9 mouse cellular contexts compared by ENCODE assay signal in genomic region chr1:166153351-166154120, GRCm38 (mm10). TPM values are rescaled to one million over a fixed set of nuclear protein-coding genes. Genes with fewer than 3 reads are reported as not detected.
DNase-seq lines count a peak whose midpoint lies in the region; ATAC-seq and TF ChIP-seq lines count a peak whose summit lies in the region.
"Had no signal": no experiment of that assay in that cellular context is flagged by ENCODE, and none has a peak within 500 bp of the region (broad histone marks: within the 10 kb centered on the region; RNA-seq: fewer than 3 reads in every experiment).

No protein-coding gene starts in this region.

- no peak for ATAC-seq in embryonic facial prominence, embryonic 15.5 days (ENCODE audit: insufficient number of reproducible peaks, low FRiP score, low TSS enrichment, low read depth)
- no peak; the same call in 1 of the 2 replicates for ATAC-seq in heart, embryonic 11.5 days (replicated peaks; ENCODE audit: insufficient number of reproducible peaks, low FRiP score, low TSS enrichment)
- ATAC-seq in liver, embryonic 14.5 days (ENCODE audit: insufficient read depth): 0 out of 2 replicates have a peak, but pooled peaks have one; percentile 26
- ATAC-seq in neural tube, embryonic 12.5 days (ENCODE audit: low FRiP score, low read depth): peak; percentile 49; the same call in 1 of the 2 replicates
- peak; percentile 51 for ATAC-seq in stomach, postnatal 0 days (ENCODE audit: low FRiP score, low TSS enrichment)

- no peak overlapping the region for H3K9ac ChIP-seq in embryonic facial prominence, embryonic 15.5 days
- no peak overlapping the region for H3K9ac ChIP-seq in heart, embryonic 11.5 days (ENCODE audit: low read depth, low read length)
- H3K9ac ChIP-seq in liver, embryonic 14.5 days (replicated peaks): no peak overlapping the region
- no peak overlapping the region for H3K9ac ChIP-seq in neural tube, embryonic 12.5 days
- no peak overlapping the region for H3K9ac ChIP-seq in stomach, postnatal 0 days (ENCODE audit: low read length)
- H3K9ac ChIP-seq: embryonic facial prominence, embryonic 12.5 days had no signal

- H3K4me2 ChIP-seq in embryonic facial prominence, embryonic 15.5 days (replicated peaks): peak overlapping the region; percentile 39; the same call in 1 of the 2 replicates
- peak overlapping the region; percentile 47; the same call in 1 of the 2 replicates for H3K4me2 ChIP-seq in heart, embryonic 11.5 days
- H3K4me2 ChIP-seq in liver, embryonic 14.5 days (ENCODE audit: low read depth): no peak overlapping the region
- 0 out of 2 replicates have a peak overlapping the region, but pooled peaks have one; percentile 27 for H3K4me2 ChIP-seq in neural tube, embryonic 12.5 days (replicated peaks)
- H3K4me2 ChIP-seq in stomach, postnatal 0 days (replicated peaks; ENCODE audit: low read depth): peak overlapping the region; percentile 44; the same call in 1 of the 2 replicates

- no peaks in the 10 kb centered on the region for H3K9me3 ChIP-seq in embryonic facial prominence, embryonic 15.5 days (replicated peaks)
- no peaks in the 10 kb centered on the region for H3K9me3 ChIP-seq in heart, embryonic 11.5 days (replicated peaks; ENCODE audit: control insufficient read depth, low read length)
- no peaks in the 10 kb centered on the region for H3K9me3 ChIP-seq in liver, embryonic 14.5 days (ENCODE audit: control insufficient read depth, low read length)
- no peaks in the 10 kb centered on the region for H3K9me3 ChIP-seq in neural tube, embryonic 12.5 days
- no peaks in the 10 kb centered on the region for H3K9me3 ChIP-seq in stomach, postnatal 0 days (ENCODE audit: control insufficient read depth, low read length)
- H3K9me3 ChIP-seq: embryonic facial prominence, embryonic 12.5 days had no signal

- TF ChIP-seq CTCF in liver, embryonic 14.5 days (IDR thresholded peaks at IDR 0.05; ENCODE audit: low read depth): peak; percentile 96
- peak; percentile 98 for TF ChIP-seq CTCF in stomach, postnatal 0 days (IDR thresholded peaks at IDR 0.05; ENCODE audit: low read depth)

- no peak overlapping the region for H3K4me3 ChIP-seq in embryonic facial prominence, embryonic 15.5 days (replicated peaks)
- no peak overlapping the region for H3K4me3 ChIP-seq in heart, embryonic 11.5 days (ENCODE audit: low read depth, low read length)
- H3K4me3 ChIP-seq in liver, embryonic 14.5 days (ENCODE audit: insufficient read depth in 1 of 2, low read depth in 2 of 2, low read length in 2 of 2): no peak overlapping the region
- H3K4me3 ChIP-seq in neural tube, embryonic 12.5 days: no peak overlapping the region
- no peak overlapping the region for H3K4me3 ChIP-seq in stomach, postnatal 0 days (ENCODE audit: low read depth, low read length)
- H3K4me3 ChIP-seq: embryonic facial prominence, embryonic 12.5 days had no signal

- TF ChIP-seq EP300 in liver, embryonic 14.5 days (IDR thresholded peaks at IDR 0.05; ENCODE audit: low read depth): no peak
- TF ChIP-seq EP300 in stomach, postnatal 0 days (optimal IDR thresholded peaks at IDR 0.05): no peak

- peaks cover 22% of the 10 kb centered on the region for H3K27me3 ChIP-seq in embryonic facial prominence, embryonic 15.5 days
- H3K27me3 ChIP-seq in heart, embryonic 11.5 days (ENCODE audit: control insufficient read depth, insufficient read depth, low read length): peaks cover 20% of the 10 kb centered on the region
- peaks cover 18% of the 10 kb centered on the region for H3K27me3 ChIP-seq in liver, embryonic 14.5 days (ENCODE audit: control insufficient read depth, insufficient read depth, low read length)
- H3K27me3 ChIP-seq in neural tube, embryonic 12.5 days (replicated peaks): peaks cover 21% of the 10 kb centered on the region
- H3K27me3 ChIP-seq in stomach, postnatal 0 days (ENCODE audit: control insufficient read depth, insufficient read depth, low read length): no peaks in the 10 kb centered on the region

- peak; percentile 91 to 93 for DNase-seq in B cell, adult 2 months
- DNase-seq in adrenal gland, postnatal 4 days (ENCODE audit: low spot score in 2 of 2): peak; percentile 65 to 78
- peak; percentile 86 for DNase-seq in kidney, postnatal 14 days
- peak; percentile 43 to 57 (median 45) for DNase-seq in liver, embryonic 14.5 days (ENCODE audit: low read depth in 3 of 3, low spot score in 3 of 3)
- peak; percentile 90 for DNase-seq in stomach, postnatal 0 days (ENCODE audit: low spot score)

- no peaks in the 10 kb centered on the region for H3K36me3 ChIP-seq in embryonic facial prominence, embryonic 15.5 days
- H3K36me3 ChIP-seq in heart, embryonic 11.5 days (ENCODE audit: control insufficient read depth, insufficient read depth, low read length): no peaks in the 10 kb centered on the region
- H3K36me3 ChIP-seq in liver, embryonic 14.5 days (replicated peaks; ENCODE audit: control insufficient read depth, insufficient read depth, low read depth): no peaks in the 10 kb centered on the region
- no peaks in the 10 kb centered on the region for H3K36me3 ChIP-seq in neural tube, embryonic 12.5 days
- no peaks in the 10 kb centered on the region for H3K36me3 ChIP-seq in stomach, postnatal 0 days (ENCODE audit: control insufficient read depth, insufficient read depth, low read length)
- H3K36me3 ChIP-seq: embryonic facial prominence, embryonic 12.5 days had no signal

- peaks cover 10% of the 10 kb centered on the region for H3K4me1 ChIP-seq in embryonic facial prominence, embryonic 15.5 days
- H3K4me1 ChIP-seq in heart, embryonic 11.5 days (ENCODE audit: control insufficient read depth, insufficient read depth, low read length): no peaks in the 10 kb centered on the region
- H3K4me1 ChIP-seq in liver, embryonic 14.5 days (replicated peaks; ENCODE audit: control insufficient read depth in 2 of 2, insufficient read depth in 2 of 2, low read length in 1 of 2): peaks cover 5 to 16% of the 10 kb centered on the region in 2 experiments; a peak in 3 of 4 replicates
- no peaks in the 10 kb centered on the region for H3K4me1 ChIP-seq in neural tube, embryonic 12.5 days
- H3K4me1 ChIP-seq in stomach, postnatal 0 days (replicated peaks; ENCODE audit: control insufficient read depth, insufficient read depth): peaks cover 4% of the 10 kb centered on the region; the same call in 1 of the 2 replicates
- H3K4me1 ChIP-seq: embryonic facial prominence, embryonic 12.5 days had no signal

- 10% methylated on average over 18 of the region's 18 CpGs for WGBS in embryonic facial prominence, embryonic 15.5 days
- WGBS in heart, embryonic 11.5 days (ENCODE audit: insufficient replicate concordance): 13% methylated on average over 18 of the region's 18 CpGs
- 9% methylated on average over 18 of the region's 18 CpGs for WGBS in liver, embryonic 14.5 days (ENCODE audit: insufficient replicate concordance)
- 15% methylated on average over 18 of the region's 18 CpGs for WGBS in neural tube, embryonic 12.5 days
- WGBS in stomach, postnatal 0 days: 5% methylated on average over 18 of the region's 18 CpGs

- H3K27ac ChIP-seq in embryonic facial prominence, embryonic 15.5 days (replicated peaks): no peak overlapping the region
- no peak overlapping the region for H3K27ac ChIP-seq in heart, embryonic 11.5 days (ENCODE audit: low read depth, low read length)
- no peak overlapping the region for H3K27ac ChIP-seq in liver, embryonic 14.5 days
- H3K27ac ChIP-seq in neural tube, embryonic 12.5 days: no peak overlapping the region
- H3K27ac ChIP-seq in stomach, postnatal 0 days (replicated peaks): no peak overlapping the region
- H3K27ac ChIP-seq: embryonic facial prominence, embryonic 12.5 days had no signal

RNA-seq across cellular contexts. Expression of gene Gpa33, which starts 23.5 kb away (rescaled TPM):
- total RNA-seq in adrenal gland, postnatal 4 days (2021): under 1 TPM; 0.50 to 0.59 TPM
- polyA plus RNA-seq in embryonic facial prominence, embryonic 15.5 days (2015; fragmentation: Nextera tagmentation; extraction: Ambion mirVana): 0.18 and 0.40 TPM in 2 replicates
- polyA plus RNA-seq in heart, embryonic 11.5 days (2014; fragmentation: Nextera tagmentation; extraction: Ambion mirVana): 0.15 TPM in 1 of 2 replicates, not detected in the other
- 0.01 and 0.12 TPM in 2 replicates for polyA plus RNA-seq in liver, embryonic 14.5 days (2012; rRNA removed)
- polyA plus RNA-seq in liver, embryonic 14.5 days (2014; fragmentation: Nextera tagmentation; extraction: Ambion mirVana): not detected in 2 replicates
- 0.29 TPM in 1 of 2 replicates, not detected in the other for polyA plus RNA-seq in neural tube, embryonic 12.5 days (2016; fragmentation: Nextera tagmentation; extraction: Ambion mirVana)
- polyA plus RNA-seq in stomach, postnatal 0 days (2015; fragmentation: Nextera tagmentation; extraction: Ambion mirVana): 34.3 and 35.6 TPM in 2 replicates

RNA-seq across cellular contexts. Expression of gene Dusp27, which starts 25.8 kb away (rescaled TPM):
- total RNA-seq in adrenal gland, postnatal 4 days (2021): 1 to 10 TPM; 1.3 to 3.2 TPM
- polyA plus RNA-seq in embryonic facial prominence, embryonic 15.5 days (2015; fragmentation: Nextera tagmentation; extraction: Ambion mirVana): 6.4 and 9.0 TPM in 2 replicates
- polyA plus RNA-seq in heart, embryonic 11.5 days (2014; fragmentation: Nextera tagmentation; extraction: Ambion mirVana): 32.2 and 45.4 TPM in 2 replicates
- 0.02 and 0.03 TPM in 2 replicates for polyA plus RNA-seq in liver, embryonic 14.5 days (2012; rRNA removed)
- 0.08 TPM in 1 of 2 replicates, not detected in the other for polyA plus RNA-seq in liver, embryonic 14.5 days (2014; fragmentation: Nextera tagmentation; extraction: Ambion mirVana)
- polyA plus RNA-seq in neural tube, embryonic 12.5 days (2016; fragmentation: Nextera tagmentation; extraction: Ambion mirVana): 3.3 and 4.7 TPM in 2 replicates
- polyA plus RNA-seq in stomach, postnatal 0 days (2015; fragmentation: Nextera tagmentation; extraction: Ambion mirVana): 0.50 and 0.57 TPM in 2 replicates

Comparison
In these comparisons a context has a peak if more than half of its experiments do, and no peak if none do; other contexts are left out.
1. ATAC-seq: peak in liver, embryonic 14.5 days (single experiment), neural tube, embryonic 12.5 days (single experiment) and stomach, postnatal 0 days (single experiment); none in embryonic facial prominence, embryonic 15.5 days (single experiment) and heart, embryonic 11.5 days (single experiment).
2. RNA of gene Gpa33, which starts 23.5 kb away (polyA plus RNA-seq): 34.3 to 35.6 TPM in stomach, postnatal 0 days; 0.18 to 0.40 TPM in embryonic facial prominence, embryonic 15.5 days, 0.29 TPM in neural tube, embryonic 12.5 days, 0.15 TPM in heart, embryonic 11.5 days and 0.01 to 0.12 TPM in liver, embryonic 14.5 days; every median in the first group is over 10 times any median in the second.
3. Peak in every context shown above with its lines, with median percentiles within 50 percentile points of each other: DNase-seq.